Mouse (Mus musculus) frontal cortex, postnatal 25 days (tissue): ENCODE data around the gene Cd164.

Source experiments
- DNase-seq, 2 experiments: peaks; one replicate each; pipeline ENCODE4 v3.0.0; 2022; ENCODE audit warnings: low spot score in 2 of 2

Gene Cd164

DNA sequence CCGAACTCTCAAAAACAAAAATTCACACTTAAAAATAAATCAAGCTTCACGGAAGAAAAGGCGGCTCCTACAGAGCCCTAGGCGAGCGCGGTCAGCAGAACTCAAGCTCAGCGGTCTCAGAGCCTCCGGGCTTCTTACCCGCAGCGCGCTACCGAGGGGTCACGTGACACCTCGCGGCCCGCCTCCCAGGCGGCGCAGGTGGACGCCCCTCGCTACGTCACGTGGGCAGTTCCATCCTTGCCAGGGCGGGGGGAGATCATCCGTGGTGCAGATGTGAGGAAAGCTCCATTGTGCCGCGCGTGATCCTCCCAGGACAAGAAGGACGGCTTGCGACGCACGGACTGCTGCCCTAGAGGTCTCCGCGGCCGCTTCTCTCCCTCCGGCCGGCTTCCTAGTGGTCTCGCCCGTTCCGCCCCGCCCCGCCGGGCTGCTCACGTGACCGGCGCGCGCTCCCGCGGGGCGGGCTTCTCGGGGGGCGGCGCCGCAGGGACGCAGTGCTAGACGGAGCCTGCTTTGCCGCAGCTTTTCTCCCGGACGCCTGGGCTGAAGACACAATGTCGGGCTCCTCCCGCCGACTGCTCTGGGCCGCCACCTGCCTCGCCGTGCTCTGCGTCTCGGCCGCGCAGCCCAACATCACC, at the start of gene Cd164:
Gene Cd164 (plus strand): TSS at position 434 of the 638 bp plus-strand sequence.
- peak; percentile 78 to 87 for DNase-seq

DNA sequence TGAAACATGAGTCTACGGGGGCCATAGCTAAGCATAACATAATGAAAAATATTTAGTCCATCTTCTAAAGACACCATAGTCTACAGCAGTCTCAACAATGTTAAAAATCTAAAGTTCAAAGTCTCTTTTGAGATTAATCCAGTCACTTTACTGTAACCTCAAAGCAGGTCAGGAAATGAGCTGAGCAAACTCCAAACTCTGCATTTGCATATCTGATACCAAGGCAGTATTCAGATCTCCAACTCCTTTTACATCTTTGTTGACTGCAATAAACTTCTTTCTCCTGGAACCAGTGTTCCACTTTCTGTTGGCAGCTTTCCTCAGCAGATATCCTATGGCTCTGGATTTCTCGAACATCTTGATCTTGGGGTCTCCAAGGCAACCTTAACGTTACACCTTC, 48.5 kb upstream of the Cd164 start:
- DNase-seq, result no peak

- no peak for DNase-seq
Observed at GRCm38 (mm10) chr10:41472534-41472933, 46.7 kb upstream of the Cd164 start.

DNA sequence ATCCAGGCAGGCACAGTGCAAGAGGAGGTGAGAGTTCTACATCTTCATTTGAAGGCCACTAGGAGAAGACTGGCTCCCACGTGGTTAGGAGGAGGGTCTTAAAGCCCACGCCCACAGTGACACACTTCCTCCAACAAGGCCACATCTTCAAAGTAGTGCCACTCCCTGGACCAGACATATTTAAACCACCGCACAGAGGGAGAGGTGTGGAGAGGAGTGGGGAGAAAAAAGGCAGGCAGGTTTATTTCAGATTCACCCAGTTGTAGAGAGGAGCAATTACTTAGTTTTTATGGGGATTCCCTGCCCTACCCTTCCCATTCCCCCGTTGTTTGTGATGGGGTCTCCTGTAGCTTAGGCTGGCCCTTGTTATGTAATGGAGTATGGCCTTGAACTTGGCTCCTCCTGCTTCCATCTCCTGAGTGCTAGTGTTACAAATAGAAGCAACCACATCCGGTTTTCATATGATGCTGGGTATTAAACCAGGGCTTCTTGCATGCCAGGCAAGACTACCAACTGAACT, 46.2 kb upstream of the Cd164 start:
- DNase-seq, result no peak

DNA sequence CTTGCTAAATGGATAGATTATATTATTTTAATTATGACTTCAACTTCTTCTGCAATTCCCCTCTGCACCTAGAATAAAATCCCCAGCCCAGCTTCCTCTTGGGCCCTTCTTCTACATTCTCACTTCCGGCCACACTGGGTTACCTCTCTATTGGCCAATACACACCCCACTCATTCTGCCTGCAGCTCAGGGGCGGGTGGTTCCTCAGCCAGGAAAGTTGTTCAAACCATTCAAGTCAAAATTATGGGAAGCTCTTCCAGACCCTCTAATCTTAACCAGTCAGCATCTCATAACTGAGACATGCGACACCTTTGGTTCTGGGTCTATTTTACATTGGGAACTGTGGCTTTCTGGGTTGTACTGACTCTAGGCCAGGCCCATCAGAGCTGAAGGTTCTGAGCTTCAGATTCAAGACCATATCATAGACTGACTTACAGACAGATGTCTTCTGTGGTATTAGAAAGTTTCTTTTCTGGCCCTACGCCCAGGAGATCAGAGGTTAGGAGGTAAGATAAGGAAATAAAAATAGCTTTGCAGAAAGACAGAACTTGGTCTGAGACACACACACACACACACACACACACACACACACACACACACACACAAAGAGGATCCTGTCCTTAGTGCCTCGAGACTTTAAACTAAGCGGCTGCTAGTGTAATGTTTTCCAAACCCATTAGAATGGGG, 45.3 kb upstream of the Cd164 start:
- DNase-seq, result no peak

DNA sequence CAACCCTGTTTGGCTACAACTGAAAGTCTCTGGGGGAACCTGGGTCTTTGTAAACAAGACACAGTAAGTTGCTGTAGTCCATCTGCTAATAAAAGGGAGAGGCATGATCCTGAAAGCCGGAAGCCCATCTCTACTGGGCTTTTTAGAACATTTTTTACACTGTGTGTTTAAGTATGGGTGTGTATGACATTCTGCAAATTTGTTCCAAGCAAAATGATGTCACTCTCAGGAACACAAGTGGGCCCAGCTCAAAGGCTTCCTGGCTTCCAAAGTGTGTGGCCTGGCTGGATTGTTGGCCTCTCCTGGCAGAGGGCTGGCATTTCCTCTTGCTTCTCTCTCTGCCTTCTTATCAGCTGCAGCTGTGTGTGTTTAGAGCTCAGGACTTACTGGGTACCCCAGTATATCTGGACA, 44.2 kb upstream of the Cd164 start:
- DNase-seq, result no peak

DNA sequence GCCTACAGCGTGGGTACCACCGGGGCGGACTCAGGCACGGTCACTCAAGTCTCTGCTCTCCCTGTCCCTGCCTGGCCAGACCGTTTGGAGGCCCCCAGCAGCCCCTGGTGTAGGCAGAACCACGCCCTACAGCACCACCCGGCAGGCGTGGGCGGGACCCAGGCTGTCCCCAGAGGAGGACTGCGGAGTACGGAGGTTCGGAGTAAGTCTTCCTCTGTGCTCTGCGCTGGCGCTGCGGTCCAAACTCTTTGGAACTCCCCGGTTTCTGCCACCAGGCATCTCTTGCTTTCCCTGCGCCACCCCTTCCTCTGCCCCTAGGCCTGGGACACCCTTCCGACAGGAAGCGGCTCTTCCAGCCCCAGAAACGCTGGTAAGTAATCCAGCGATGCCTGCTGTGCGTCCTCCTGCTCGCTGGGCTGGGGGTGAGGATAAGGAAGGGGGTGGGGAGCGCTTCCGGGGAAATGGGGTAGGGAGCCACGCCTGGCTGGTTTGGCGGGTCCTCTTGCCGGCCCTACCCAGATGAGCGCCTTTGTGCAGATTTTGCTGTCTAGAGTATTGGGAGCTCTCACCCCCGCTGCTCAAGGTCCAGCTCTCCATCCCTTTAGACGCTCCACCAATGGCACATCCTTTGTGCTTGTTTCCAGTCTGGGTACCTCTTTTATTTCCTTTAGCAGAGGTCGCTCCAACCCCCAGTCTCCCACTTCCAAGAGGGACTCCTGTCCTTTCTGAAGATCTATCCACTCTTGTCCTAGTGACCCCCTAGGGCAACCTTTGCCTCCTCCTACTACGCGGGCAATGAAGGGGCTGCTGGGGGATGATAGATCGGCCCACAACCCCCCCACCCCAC, 42.8 kb upstream of the Cd164 start, which contains the start of gene Mical1:
Gene Mical1 (plus strand): TSS at position 144 of the 847 bp plus-strand sequence.
- peak in 1 of 2 experiments; percentile 44 for DNase-seq

DNA sequence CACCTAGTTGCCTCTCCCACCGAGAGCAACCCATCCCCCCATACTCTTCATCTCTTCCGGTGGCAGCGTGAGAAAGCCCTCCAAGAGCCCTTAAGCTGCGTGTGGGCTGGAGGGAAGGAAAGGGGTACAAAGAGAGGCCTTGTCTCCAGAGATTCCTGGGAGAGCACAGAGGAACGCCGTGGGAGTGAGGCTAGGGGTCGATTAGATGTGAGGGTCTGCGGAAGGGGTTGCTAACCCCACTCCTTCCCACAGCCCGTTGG, 42.3 kb upstream of the Cd164 start:
- no peak for DNase-seq

GRCm38 (mm10) chr10:41477278-41478181, 41.7 kb upstream of the Cd164 start:
- DNase-seq, result no peak

GRCm38 (mm10) chr10:41479961-41480360, 39.3 kb upstream of the Cd164 start:
- no peak for DNase-seq

DNA sequence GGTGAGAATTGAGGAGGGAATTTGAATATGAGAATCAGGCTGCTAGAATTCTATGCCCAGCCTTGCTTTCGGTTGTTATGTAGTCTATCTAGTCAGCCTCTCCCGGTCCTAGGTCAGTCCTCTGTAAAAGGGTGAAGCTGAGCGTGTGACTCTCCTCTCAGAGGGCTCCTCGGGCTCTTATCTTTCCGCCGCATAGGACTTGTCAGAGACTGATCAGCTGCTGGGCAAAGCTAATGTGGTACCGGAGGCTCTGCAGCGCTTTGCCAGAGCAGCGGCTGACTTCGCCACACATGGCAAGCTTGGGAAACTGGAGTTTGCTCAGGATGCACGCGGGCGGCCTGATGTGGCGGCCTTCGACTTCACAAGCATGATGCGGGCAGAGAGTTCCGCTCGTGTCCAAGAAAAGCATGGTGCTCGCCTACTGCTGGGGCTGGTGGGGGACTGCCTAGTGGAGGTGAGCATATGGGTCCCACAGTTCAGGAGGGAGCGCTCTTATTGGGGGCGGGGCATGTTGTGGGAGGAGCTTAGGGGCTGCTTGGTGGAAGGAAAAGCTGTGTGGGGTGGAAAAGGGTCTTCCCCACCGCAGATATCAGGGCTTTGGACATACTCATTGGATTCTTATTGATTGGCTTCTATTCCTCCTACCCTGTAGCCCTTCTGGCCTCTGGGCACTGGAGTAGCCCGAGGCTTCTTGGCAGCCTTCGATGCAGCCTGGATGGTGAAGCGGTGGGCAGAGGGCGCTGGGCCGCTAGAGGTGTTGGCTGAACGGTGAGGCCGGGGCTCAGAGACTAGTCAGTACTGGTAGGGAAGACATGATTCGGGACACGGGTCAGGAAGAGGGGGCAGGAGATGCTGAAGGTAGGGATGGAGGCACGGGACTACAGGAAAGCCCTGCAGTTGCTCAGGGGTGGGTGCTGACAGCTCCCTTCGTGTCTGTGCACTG, 38.0 kb upstream of the Cd164 start:
- no peak for DNase-seq

DNA sequence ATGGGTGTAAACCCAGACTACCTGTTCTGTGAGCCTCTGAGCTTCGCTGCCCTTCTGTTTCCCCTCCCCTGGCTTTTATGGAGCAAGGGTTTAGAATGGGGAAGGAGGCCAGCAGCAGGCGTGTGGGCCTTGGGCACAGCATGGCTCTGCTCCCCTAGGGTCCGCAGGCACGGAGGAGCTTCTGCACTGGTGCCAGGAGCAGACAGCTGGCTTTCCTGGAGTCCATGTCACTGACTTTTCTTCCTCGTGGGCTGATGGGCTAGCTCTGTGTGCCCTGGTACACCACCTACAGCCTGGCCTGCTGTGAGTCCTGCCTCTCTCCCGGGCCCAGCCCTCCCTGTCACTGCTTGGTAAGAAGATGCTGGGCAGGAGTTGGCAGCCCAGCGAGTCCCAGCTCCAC, 36.8 kb upstream of the Cd164 start:
- DNase-seq, result no peak

- DNase-seq, result no peak
Observed at GRCm38 (mm10) chr10:41485778-41486177, 33.4 kb upstream of the Cd164 start.

DNA sequence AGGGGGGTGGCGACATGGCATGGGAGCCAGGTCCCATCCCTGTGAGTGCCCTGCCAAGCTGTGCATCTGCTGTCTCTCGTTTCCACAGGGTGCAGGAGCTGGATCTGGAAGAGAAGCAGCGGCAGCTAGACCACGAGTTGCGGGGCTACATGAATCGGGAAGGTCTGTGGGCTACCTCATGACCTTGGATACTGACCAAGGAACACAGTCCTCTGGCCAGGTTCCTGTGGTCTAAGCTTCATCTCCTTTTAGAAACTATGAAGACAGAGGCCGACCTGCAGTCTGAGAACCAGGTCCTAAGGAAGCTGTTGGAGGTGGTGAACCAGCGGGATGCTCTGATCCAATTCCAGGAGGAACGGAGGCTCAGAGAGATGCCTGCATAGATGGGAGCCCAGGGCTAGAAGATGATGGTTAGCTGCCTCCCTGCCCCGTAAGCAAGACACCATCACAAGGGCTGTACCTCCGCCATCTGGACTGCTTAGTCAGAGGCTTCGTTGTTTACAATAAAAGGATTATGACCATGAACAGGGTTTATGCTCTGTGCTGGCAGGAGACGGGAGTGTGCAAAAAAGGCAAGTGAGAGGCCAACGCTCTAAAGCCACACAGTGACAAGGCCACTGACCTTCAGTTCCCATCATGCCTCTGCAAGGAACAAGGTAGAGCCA, 32.6 kb upstream of the Cd164 start:
- no peak for DNase-seq

DNA sequence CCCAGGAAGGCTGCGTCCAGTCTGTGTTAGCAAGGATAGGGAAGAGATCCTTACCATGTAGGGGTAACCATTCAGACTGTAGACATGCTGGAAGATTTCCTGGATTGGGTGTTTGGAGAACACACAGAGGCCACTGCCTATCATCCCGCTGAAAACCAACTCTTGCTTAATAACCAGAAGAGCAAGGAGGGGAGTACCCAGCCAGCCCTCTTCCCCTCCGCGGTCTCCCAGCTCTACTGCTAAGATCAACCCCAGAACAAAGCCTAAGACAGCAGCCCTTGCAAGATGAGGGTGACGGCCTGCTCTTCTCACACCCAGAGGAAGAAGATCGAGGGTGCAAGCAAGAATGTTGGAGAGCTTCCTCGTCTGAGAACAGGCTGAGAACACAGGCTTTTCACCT, 30.3 kb upstream of the Cd164 start:
- DNase-seq, result no peak

GRCm38 (mm10) chr10:41489294-41489693, 29.9 kb upstream of the Cd164 start:
- DNase-seq, result no peak

- peak; percentile 87 for DNase-seq
Observed at GRCm38 (mm10) chr10:41489708-41490517, 29.3 kb upstream of the Cd164 start, which contains the start of the genes Smpd2 and Ppil6. Smpd2 (minus strand) TSS chr10:41490369. Ppil6 (plus strand) TSS chr10:41490439.

DNA sequence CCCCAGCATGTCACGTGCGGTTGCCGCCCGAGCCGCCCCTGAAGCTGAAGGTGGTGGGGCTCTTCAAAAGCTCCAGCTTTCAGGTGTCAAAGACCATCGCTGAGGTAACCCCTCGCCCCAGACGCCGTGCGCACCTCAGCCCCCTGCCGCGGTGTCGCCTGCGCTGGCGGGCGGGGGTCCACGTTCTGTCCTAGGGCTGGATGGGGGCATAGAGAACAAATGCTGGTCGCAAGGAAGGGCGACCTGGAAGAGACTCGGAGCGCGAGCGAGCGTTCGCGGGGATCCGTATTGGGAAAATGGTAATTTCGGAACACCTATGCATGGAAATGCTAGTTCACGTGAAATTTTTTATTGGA, 28.7 kb upstream of the Cd164 start:
- no peak for DNase-seq

- DNase-seq, result no peak
Observed at GRCm38 (mm10) chr10:41491111-41491510, 28.1 kb upstream of the Cd164 start.
